Mouse (Mus musculus) neutrophil, adult 59 days (primary cell): ENCODE data around the gene Cnnm1. TPM values are rescaled to one million over a fixed set of nuclear protein-coding genes. Genes with fewer than 3 reads are reported as not detected.

ENCODE experiments used
- total RNA-seq, 2 experiments: library from RNA; stranded (reverse); gene quantifications; 1 replicate in 1 of 2; 2 replicates in 1 of 2; pipeline ENCODE4 v1.2.4; 2023

Gene Cnnm1
- total RNA-seq, result under 1 TPM; 0.09 to 0.49 TPM

GRCm38 (mm10) chr19:43440112-43440737 is at the start of gene Cnnm1:
Cnnm1 (plus strand) TSS chr19:43440436.

GRCm38 (mm10) chr19:43524187-43525103 is 84.2 kb downstream of the Cnnm1 start, which contains the start of gene Got1:
Got1 (minus strand) TSS chr19:43524605.

Other genes with a start within 250 kb of the Cnnm1 start
- gene Hpse2, start 52.1 kb upstream of the Cnnm1 start, total RNA-seq, result not detected
- 10 to 100 TPM; 26.4 to 29.0 TPM for gene Got1, start 84.2 kb downstream of the Cnnm1 start, total RNA-seq
- not detected for gene Nkx2-3, start 171.9 kb downstream of the Cnnm1 start, total RNA-seq
- 10 to 100 TPM; 53.1 to 53.8 TPM for gene Slc25a28, start 234.4 kb downstream of the Cnnm1 start, total RNA-seq
- 10 to 100 TPM; 24.0 to 29.5 TPM for gene Entpd7, start 249.2 kb downstream of the Cnnm1 start, total RNA-seq